Mouse (Mus musculus) lung, adult 2 months (tissue): ENCODE data around the gene Ak3.

ENCODE experiments used
- CTCF ChIP-seq: fragments of 200-500 bp; IDR thresholded peaks from 2 replicates; pipeline ENCODE4 v1.5.1; 2011; ENCODE audit warnings: mild to moderate bottlenecking, low read length, control low read depth; ENCODE audit not compliant: insufficient read depth
- POLR2A ChIP-seq: fragments of 200-500 bp; IDR thresholded peaks from 2 replicates; pipeline ENCODE4 v1.6.1; 2011; ENCODE audit warnings: low read depth, mild to moderate bottlenecking, control low read depth, low read length, borderline replicate concordance; ENCODE audit errors: extremely low read depth

DNA sequence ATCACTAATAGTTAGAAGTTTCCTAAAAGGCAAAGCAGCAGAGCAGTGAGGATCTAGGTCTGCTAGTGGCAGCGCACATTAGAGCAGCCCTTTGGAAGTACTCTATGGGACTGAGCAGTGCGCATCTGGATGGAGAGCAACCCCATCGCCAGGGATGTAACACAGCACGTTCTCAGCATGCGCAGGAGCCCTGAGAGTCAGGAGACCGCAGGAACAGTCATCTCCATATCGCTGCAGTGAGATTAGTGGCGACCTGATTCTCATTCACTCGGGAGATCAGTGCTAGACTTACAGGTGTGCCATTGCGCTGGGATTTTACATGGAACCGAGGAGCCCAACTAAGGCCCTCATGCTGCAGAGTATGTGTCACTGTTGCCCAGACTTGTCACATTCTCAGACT is 38.7 kb downstream of the Ak3 start:
- no peak for TF ChIP-seq POLR2A
- no peak for TF ChIP-seq CTCF
